Mouse (Mus musculus): Measurements from ENCODE around the gene Dcun1d4. TPM values are rescaled to one million over a fixed set of nuclear protein-coding genes. Genes with fewer than 3 reads are reported as not detected.
"Not testable (repeated sequence)": the region's sequence is repeated elsewhere in the genome, so short reads cannot be mapped to it uniquely, and the experiment has no call there.

Gene Dcun1d4
- 100 to 1,000 TPM; 116 to 120 TPM for total RNA-seq (2021)
- long read RNA-seq, experiment 1, full-length matches to known transcripts: 64 of 83 reads
- long read RNA-seq, experiment 1, partial matches to known transcripts: 5 of 83 reads
- long read RNA-seq, experiment 1, other reads (novel, unspliced or antisense): 14 of 83 reads
- long read RNA-seq, experiment 2, full-length matches to known transcripts: 77 of 103 reads
- long read RNA-seq, experiment 2, partial matches to known transcripts: 0 of 103 reads
- long read RNA-seq, experiment 2, other reads (novel, unspliced or antisense): 26 of 103 reads

DNA sequence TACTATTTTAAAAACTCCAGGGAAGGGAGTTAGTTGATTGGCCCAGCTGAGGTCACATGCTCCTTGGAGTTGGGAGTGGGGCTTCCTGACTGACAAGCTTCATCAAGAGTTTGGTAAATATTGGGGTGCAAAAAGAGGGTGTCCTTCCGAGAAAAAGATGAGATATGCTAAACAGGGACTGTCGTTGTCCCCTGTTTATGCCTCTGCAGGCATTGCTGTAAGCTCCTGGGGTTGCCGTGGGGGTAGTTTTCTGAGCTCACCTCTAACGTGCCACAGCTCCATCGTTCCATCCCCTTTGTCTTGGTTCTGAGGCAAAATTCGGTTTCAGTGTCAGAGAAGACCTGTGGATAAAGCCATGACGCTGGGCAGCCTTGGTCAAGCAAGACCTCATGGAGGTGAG, at the start of gene Dcun1d4:
Gene Dcun1d4, plus strand, starts transcription at position 301 of the 400 bp plus-strand sequence.
- DNase-seq (ENCODE audit: low spot score in 2 of 2): no peak

DNA sequence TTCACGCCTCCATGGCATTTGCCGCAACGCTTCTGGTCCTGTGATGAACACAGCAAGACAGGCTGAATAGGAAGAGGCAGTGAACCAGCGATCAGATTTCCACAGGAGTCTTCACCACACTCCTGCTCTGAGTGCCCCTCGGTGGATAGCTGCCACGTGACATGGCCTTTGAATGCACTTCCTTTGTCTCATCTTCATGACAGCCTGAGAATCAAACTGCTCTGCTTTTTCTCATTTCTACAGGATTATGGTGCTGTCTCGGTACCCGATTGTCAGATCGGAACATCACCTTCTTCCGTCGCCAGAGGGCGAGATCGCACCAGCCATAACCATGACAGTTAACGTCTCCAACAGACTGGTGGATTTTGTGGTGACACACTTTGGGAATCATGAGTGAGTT, 49.2 kb upstream of the Dcun1d4 start:
- peak; percentile 87 to 92 for DNase-seq (ENCODE audit: low spot score in 2 of 2)

DNA sequence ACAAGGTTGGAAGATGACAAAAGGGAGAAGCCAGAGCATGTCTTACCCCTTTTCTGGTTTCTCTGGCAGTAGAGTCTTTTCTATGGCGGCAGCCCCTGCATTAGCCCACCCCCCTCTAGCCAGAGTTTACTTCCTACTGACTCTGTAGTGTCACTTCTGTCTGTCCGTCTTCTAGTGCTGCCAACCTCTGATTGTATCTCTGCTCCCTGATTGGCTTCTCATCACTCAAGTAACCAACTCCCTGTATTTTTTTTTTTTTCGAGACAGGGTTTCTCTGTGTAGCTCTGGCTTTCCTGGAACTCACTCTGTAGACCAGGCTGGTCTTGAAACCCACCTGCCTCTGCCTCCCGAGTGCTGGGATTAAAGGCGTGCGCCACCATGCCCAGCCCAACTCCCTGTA, 48.0 kb upstream of the Dcun1d4 start:
- no peak for DNase-seq (ENCODE audit: low spot score in 2 of 2)

DNA sequence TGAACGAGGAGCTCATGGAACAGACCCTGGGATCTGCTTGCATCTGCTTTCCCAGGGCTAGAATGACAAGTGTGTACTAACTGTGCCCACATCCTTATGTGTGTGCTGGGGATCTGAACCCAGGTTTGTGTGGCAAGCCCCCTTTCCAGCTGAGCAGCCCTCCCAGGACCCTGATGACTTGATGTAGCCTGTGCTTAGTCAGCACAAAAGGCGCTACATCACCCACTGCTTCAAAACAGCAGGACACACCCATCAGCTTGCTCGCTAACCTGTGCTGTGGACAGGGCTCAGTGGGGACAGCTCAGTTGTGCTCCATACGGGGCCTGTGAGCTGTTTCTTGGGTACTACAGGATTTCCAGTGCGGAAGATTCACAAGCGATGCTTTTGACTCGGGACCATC, 46.0 kb upstream of the Dcun1d4 start:
- no peak for DNase-seq (ENCODE audit: low spot score in 2 of 2)

DNA sequence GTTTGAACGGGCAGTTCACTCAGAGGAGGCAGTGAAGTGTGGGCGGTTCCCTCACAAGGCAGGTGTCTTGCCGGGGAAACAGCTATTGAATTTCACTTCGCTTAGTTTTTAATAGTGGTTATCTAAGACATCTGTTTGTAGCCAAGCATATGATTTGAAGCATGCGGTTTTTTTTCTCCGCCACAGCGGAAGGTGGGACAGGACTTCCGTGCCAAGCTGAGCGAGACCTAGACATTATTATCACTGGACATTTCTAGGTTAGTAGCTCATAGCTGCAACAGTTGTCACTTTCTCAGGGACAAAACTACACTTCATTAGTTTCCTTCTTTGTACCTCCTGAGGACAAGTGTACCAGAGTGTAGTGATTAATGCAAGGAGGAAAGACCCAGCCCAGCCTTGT, 38.6 kb upstream of the Dcun1d4 start:
- DNase-seq (ENCODE audit: low spot score in 2 of 2): no peak

DNA sequence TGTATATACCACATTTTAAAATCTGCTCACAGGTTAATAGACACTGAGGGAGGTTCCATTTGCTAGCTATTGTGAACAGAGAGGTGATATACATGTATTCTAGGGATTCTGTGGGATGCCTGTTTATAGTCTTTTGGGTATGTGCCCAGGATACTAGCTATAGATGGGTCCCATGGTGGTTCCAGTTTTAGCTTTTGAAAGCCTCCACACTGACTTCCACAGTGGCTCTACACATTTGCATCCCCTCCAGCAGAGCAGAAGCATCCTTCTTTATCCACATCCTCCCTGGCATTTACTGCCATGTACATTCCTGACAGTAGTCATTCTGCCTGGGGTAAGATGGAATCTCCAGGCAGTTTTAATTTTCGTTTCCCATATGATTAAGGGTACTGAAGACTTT, 30.5 kb upstream of the Dcun1d4 start:
- DNase-seq (ENCODE audit: low spot score in 2 of 2): no peak

DNA sequence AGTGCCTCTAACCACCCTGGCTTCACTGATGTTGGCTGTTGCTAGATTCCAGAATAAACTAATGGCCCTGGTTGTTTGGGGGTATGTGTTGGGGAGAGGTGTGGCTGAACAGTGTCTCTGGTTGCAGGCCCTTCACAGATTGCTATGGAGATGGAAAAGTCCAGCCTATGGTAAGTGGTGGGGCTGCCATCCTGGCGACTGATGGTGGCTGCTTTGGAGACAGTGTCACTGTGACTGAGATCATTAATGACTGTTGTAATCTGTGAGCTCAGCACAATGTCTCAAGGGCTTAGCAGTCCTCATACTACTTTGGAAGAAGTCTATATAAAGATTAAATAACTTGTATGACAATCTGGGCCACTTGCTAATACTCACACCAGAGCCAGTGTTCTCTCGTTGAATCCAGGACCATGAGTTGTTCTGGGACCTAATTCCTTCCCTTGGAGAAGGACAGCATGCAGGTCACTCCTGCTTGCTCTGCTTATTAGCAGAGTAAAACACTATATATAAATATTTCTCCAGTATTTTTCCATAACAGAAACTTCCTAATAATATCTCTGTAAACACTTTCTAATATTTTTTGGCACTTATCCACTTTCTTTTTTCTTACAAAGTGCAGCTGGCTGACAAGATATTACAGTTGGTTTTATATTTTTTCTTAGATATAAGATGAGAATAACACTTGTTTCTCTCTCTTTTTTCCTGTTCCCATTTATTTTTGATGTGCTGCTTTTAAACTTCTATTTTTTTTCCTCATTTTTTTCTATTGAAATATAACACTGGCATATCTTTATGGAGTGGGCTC, 26.1 kb upstream of the Dcun1d4 start:
- no peak for DNase-seq (ENCODE audit: low spot score in 2 of 2)

DNA sequence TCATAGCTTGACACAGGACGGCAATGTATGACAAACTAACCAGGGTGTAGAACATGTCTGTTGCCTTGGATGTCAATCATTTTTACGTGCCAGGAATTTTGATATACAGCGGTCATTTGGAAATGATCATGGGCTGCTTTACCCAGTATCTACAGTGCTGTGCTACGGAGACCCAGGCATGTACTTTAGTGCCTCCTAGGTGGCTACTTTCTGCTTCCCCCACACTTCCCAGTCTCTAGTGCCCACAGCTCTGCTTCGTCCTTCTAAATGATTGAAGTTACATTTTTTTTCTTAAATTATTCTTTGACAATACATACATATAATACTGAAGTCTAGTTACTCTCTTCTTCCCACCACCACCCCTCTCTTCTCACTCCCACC, 25.5 kb upstream of the Dcun1d4 start:
- DNase-seq (ENCODE audit: low spot score in 2 of 2): no peak

DNA sequence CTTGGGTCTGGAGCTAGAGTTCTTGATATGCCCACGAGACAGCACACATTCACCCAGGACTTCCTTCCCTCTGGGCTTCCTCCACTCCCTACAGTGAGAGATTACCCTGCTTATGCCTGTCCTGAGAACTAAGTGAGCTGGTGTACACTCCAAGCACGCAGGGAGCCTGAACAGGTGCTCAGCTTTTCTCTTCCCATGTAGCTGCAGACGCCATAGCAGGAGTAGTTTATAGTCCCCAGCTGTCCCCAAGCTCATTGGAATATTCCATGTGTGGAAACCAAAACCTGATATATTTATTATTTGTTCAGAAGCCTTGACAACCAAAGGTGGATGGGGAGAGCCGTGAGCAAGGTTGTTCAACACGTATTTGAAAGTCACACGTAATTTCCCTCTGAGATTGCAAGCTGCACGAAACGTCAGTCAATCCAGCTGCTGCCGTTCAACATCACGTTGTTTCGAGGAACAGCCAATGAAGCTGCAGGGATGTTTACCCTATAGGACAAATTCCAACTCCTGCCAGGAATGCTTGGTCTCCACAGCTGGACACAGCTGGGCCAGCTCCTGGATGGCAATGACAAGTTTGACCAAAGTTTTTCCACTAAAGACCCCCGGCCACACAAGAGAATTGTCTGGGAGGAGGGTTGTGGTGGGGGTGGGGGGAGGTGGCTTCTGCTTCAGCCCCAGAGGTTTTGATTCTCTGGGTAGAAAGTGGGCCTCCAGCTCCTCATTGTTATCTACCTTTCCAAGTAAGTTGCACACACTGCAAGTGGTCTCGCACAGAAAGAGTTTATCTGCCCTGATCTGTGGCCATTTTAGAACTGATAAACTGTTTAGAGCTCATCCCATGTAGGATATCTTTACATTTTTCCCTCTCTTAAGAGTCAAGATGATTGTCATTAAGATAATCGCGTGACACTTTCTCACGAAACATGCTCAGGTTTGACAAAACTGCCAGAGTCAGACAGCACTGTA, 12.1 kb upstream of the Dcun1d4 start:
- no peak for DNase-seq (ENCODE audit: low spot score in 2 of 2)

DNA sequence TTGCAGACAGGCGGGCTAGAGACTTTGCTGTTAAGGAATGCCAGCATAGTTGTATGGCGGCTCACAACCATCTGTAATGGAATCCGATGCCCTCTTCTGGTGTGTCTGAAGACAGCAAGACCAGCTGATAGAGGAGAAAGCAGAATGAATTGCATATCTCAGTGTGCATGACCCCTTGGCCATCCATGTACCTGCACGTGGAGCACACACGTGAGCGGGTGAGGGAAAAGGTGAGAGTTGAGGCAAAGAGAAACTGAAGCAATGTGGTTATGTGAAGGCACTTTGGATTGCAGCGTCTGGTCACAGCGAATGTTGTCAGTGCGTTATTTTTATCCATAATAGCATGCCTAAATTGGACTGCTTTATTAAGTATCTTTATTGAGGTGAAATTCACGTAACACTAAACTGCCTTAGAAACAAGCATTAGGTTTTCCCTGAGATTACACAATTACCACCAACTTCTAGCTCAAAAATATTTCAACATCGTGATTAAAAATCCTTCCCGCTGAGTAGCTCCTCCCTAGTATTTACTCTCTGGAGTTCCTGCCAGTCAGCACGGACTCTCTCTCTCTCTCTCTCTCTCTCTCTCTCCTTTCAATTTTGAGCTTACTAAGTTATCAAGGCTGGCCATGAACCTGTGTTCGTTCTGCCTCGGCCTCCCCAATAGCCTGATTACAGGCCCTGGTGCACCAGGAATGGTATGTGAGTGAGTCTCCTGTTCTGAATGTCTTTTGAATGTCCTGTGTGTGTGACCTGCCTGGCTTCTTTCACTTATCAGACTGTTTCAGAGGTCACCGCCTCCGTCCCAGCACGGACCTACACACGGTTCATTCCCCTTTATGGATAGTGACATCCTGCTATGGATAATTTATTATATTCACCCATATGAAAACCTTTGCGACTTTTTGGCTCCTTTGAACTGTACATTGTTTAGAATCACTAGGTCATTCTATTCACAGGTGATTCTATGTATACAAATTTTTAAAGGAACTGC, 6.1 kb upstream of the Dcun1d4 start:
- no peak for DNase-seq (ENCODE audit: low spot score in 2 of 2)

DNA sequence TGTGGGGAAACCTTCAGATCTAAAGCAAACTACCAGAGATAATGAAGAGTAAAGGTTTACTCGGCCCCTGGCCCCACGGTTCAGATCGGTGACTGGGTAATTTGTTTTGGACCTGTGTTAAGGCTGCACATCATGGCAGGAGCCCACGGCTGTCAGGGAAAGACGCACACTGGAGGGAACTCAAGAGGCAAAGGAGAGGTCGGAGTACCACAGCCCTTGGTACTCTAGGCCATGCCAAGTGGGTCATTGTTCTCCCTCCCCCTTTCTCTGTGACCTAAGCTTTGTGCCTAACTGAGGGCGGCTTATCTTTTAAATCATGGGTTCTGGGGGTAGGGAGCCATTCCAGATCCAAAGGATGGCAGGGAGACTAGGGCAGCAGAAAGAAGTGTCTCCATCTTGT, 601 bp downstream of the Dcun1d4 start:
- DNase-seq (ENCODE audit: low spot score in 2 of 2): no peak

DNA sequence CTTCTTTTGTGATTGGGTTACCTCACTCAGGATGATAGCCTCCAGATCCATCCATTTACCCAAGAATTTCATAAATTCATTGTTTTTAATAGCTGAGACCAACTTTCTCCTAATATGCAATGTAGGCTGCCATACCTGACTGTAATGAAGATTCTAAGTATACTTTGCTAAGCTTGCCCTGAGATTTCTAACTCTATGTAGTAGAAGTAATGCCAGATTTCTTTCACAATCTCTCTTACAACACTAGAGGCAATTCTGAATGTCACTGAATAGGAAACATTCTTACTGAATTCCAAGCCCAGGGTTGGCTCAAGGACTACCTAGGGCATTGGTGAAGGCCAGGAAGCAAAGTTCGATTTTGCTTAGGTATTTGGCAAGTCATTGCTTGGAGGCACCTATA, 1.6 kb downstream of the Dcun1d4 start:
- DNase-seq (ENCODE audit: low spot score in 2 of 2): not testable (repeated sequence)

DNA sequence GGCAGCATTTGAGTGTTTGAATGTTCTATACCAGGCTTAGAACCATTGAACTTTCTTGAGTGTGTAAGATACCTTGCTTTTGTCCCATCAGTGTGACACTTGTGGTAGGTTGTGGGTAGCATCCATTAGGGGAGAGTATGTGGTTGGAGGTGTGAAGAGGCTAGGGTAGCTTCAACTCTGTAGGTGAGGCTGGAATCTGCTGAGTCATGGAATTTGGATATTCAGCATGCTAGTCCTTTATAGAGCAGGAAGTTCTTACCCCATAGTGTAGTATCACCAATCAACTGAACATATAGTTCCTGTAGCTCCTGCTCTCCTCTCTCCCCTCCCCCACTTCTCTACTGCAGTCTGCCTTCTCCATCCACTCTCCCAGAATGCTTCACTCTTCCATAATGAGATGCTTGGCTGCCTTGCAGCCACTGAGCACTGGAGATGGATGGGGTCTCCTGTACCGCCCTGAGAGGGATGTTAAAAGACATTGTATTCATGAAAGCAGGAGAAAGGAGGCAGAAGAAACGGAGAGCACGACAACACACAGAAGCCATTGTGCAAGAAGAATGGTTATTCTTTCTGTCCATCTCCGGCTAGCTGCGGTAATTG, 3.3 kb downstream of the Dcun1d4 start:
- DNase-seq (ENCODE audit: low spot score in 2 of 2): no peak

DNA sequence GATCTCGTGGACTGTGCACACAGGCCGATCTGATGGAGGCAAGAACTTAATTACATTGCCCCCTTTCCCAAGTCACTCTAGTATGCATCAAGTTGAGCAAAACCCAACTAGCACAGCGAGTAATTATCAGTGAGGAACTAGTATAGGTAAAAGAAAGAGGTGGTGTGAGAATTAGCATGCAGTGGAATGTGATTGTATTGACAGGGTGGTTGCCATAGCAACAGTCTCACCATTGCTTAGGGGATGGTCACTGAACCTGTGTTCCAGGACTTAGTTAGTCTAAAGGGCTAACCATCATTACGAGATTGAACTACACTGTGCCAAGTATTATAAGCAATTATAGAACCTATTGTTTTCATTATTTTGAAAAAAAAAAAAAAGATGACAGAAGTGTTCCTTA, 5.7 kb downstream of the Dcun1d4 start:
- no peak for DNase-seq (ENCODE audit: low spot score in 2 of 2)

DNA sequence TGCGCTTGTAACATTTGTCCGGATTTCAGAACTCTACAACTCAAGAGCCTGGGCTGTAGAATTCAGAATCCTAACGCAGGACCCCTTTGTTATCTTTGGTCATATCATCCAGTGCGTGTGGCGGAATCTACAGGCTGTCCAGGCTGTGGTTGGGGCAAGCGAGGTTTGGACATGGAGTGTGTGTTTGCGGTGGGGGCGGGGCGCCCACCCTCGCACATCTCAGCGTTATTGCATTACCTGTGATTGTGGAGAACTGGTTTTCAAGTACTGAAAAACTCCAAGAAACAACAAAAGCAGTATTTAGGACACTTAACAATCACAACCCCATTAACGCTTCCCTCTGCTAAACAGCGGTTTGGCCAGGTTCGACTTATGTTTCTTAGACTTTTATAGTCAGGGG, 9.1 kb downstream of the Dcun1d4 start:
- DNase-seq (ENCODE audit: low spot score in 2 of 2): no peak

DNA sequence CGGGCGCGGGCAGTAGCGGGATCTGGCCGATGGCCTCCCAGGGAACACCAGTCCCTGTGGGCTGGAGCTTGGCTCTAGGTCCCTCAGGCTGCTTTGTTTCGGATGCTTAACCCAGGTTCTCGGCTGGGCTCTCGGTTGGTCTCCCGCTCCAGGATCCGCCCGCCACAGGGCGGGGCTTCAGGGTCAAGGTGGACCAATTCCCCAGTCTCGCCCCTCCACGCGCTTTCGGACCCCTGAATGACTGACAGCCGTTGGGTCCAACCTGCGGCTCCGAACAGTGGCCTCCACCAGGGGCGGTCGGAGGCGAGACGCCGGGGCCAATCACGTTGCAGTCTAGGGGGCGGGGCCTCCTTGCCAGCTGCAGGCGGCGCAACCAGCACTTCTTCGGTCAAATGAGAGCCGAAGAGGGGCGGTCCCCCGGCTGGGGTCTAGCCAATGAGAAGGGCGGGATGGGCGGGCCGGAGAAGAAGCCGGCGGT, 9.8 kb downstream of the Dcun1d4 start:
- peak; percentile 98 to 99 for DNase-seq (ENCODE audit: low spot score in 2 of 2)

DNA sequence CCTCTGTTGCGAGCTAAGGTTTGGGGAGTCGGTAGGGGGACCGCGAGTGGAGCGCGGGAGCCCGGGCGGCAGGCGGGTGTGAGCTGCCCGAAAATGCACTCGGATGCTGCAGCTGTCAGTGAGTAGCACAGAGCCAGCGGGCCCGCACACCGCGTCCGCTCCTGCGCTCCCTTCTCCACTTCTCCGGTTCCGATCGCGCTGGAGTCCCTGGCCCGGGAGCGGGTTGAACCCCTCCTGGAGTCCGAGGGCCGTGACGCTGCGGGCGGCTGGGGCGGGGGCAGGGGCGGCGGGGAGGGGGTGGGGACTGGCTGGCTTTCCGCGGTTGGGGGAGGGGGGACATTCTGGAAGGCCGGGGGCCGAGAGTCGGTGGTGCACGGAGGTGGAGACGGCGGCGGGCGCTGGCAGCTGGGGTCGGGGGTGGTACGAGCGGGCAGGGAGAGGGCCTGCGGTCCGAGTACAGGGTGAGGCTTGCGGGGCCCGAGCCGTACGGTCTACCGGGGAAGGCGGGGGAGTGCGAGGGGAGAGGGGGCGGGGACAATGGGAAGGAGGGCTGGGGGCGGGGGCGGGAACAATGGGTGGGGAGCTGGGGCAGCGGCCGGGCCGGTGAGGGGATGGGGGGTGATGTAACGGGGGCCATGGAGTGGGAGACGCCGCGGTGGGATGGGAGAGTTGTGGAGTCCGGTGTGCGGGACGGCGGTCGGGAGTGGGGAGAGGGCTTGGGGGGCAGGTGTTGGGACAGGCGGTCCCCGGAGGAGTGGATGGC, 10.5 kb downstream of the Dcun1d4 start:
- no peak for DNase-seq (ENCODE audit: low spot score in 2 of 2)

DNA sequence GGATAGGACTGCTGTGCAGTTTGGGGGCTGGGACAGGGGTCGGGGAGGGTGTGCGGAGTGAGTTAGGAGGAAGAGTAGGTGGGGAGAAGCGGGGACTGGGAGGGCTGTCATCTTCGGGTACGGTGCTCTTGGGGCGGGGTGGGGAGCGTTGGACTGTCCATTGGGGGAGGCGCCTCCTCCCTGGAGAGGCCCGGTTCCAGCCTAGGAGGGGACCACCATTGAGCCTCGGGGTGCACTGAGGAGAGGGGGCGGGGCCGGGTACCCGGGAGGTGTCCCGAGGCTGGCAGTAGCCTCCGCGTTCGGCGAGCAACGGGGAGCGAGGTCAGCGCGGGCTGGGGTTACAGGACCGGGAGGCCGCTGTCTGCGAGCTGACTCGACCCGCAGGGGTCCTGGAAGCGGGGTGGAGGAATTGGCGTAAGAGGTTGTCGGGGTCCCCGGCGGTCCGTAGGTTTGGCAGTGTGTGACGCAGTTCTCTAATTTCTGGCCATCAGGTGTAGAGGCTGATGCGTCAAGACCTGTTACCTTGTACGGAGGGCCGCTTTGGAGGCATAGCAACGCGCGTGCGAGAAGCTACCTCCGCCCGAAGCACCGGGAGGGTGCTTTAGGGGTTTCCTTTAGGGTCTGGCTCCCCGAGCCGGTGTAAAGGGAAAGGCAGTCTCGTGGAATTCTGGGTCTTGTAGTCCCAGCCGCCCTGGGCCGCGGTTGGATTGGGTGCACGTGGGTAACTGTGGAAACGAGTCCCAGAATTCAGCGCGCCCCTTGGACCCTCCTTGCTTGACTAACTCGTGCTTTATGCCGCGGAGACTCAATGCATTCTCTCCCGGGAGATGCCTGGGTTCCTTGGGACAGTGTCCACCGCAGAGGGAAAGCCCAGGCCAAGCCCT, 11.3 kb downstream of the Dcun1d4 start:
- peak; percentile 85 to 94 for DNase-seq (ENCODE audit: low spot score in 2 of 2)

All from layer of hippocampus, postnatal 14 days (tissue).